Mouse (Mus musculus) gastrocnemius, postnatal 25 days (tissue): ENCODE results near the gene Rbfox1. TPM values are rescaled to one million over a fixed set of nuclear protein-coding genes. Genes with fewer than 3 reads are reported as not detected.

Experiments
- DNase-seq: peaks from one replicate; pipeline ENCODE4 v3.0.0; 2022
- total RNA-seq, 2 experiments: library from RNA; stranded (reverse); gene quantifications; 1 replicate in 1 of 2; 2 replicates in 1 of 2; pipeline ENCODE4 v1.2.3; 2021

Gene Rbfox1
- total RNA-seq, 2 experiments from 2014 or later: 146 to 174 TPM

- DNase-seq: no peak
Observed at GRCm38 (mm10) chr16:6946151-6946550, 1061.0 kb downstream of the Rbfox1 start.

GRCm38 (mm10) chr16:6949666-6950065, 1064.5 kb downstream of the Rbfox1 start:
- no peak for DNase-seq

- no peak for DNase-seq
Observed at GRCm38 (mm10) chr16:6955102-6955675, 1070.0 kb downstream of the Rbfox1 start.

GRCm38 (mm10) chr16:6961931-6962379, 1076.8 kb downstream of the Rbfox1 start:
- no peak for DNase-seq

GRCm38 (mm10) chr16:6962508-6962907, 1077.4 kb downstream of the Rbfox1 start:
- DNase-seq: no peak

- DNase-seq: no peak
Observed at GRCm38 (mm10) chr16:6963533-6963932, 1078.4 kb downstream of the Rbfox1 start.

GRCm38 (mm10) chr16:6964720-6965583, 1079.8 kb downstream of the Rbfox1 start:
- DNase-seq: no peak

GRCm38 (mm10) chr16:6969986-6970385, 1084.8 kb downstream of the Rbfox1 start:
- no peak for DNase-seq

- no peak for DNase-seq
Observed at GRCm38 (mm10) chr16:6976341-6976740, 1091.2 kb downstream of the Rbfox1 start.

- no peak for DNase-seq
Observed at GRCm38 (mm10) chr16:6983947-6984346, 1098.8 kb downstream of the Rbfox1 start.

- no peak for DNase-seq
Observed at GRCm38 (mm10) chr16:6986031-6986430, 1100.9 kb downstream of the Rbfox1 start.

- no peak for DNase-seq
Observed at GRCm38 (mm10) chr16:6986494-6986893, 1101.3 kb downstream of the Rbfox1 start.

- DNase-seq: no peak
Observed at GRCm38 (mm10) chr16:6992251-6992650, 1107.1 kb downstream of the Rbfox1 start.

- no peak for DNase-seq
Observed at GRCm38 (mm10) chr16:6993180-6993579, 1108.0 kb downstream of the Rbfox1 start.

- DNase-seq: no peak
Observed at GRCm38 (mm10) chr16:6997109-6997508, 1112.0 kb downstream of the Rbfox1 start.

GRCm38 (mm10) chr16:6997834-6998233, 1112.7 kb downstream of the Rbfox1 start:
- no peak for DNase-seq

GRCm38 (mm10) chr16:7004565-7004964, 1119.4 kb downstream of the Rbfox1 start:
- no peak for DNase-seq

- no peak for DNase-seq
Observed at GRCm38 (mm10) chr16:7005478-7005877, 1120.3 kb downstream of the Rbfox1 start.

- no peak for DNase-seq
Observed at GRCm38 (mm10) chr16:7017310-7017709, 1132.2 kb downstream of the Rbfox1 start.

- no peak for DNase-seq
Observed at GRCm38 (mm10) chr16:7034231-7034630, 1149.1 kb downstream of the Rbfox1 start.

GRCm38 (mm10) chr16:7036566-7036965, 1151.4 kb downstream of the Rbfox1 start:
- DNase-seq: no peak

- no peak for DNase-seq
Observed at GRCm38 (mm10) chr16:7036988-7037387, 1151.8 kb downstream of the Rbfox1 start.

GRCm38 (mm10) chr16:7038639-7039260, 1153.6 kb downstream of the Rbfox1 start:
- no peak for DNase-seq
